Mouse (Mus musculus) thymus, postnatal 14 days (tissue): Measurements from ENCODE around the gene Hc.
A peak's percentile ranks its signal among the peaks of the same experiment; 100 is the strongest.

Experiments used
- DNase-seq: peaks from one replicate; pipeline ENCODE4 v3.0.0; 2021

The Hc gene

DNA sequence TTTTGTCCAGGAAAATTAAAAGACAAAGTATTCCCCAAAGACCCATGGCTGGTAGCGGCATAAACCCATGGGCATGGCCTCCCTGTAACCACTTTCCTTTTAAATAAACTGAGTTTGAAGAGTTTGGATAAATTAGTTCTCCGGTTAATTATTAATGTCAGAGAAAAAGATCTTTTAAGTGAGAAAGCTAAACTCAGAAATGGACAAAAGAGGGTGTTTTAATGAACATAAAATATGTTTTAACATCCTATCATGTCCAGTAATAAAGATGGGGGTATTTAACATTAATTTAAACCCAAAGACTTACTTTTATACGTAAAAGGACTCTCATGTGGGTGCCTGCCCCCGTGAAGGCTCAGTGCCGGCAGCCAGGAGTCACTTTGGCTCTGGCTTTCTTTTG lies at the start of gene Hc:
Gene Hc (minus strand): TSS at position 101 of the 400 bp plus-strand sequence.
- DNase-seq = no peak

DNA sequence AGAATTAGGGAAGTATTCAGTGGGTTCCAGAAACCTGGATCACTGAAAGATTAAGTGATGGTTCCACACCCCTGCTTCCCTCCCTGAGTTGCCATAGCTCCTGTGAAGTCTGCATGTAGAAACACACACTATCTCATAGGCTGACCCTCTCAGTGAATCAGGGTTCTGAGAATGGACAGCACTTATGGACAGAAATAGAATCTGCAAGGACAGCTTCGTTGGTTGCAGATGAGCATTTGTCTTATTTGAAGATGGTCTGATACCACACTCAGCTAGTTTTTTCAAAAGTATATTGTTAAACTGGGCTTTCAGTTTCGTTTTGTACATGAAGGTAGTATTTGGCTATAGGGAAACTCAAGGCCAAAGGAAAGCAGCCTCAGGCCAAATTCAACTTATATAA lies 49.3 kb upstream of the Hc start:
- DNase-seq = no peak

GRCm38 (mm10) chr2:35109924-35110304 lies 48.7 kb upstream of the Hc start:
- DNase-seq = no peak

GRCm38 (mm10) chr2:35109141-35109923 lies 48.1 kb upstream of the Hc start, which contains the start of gene Cntrl:
Gene Cntrl (plus strand): TSS chr2:35109492.
- peak; percentile 95 for DNase-seq

DNA sequence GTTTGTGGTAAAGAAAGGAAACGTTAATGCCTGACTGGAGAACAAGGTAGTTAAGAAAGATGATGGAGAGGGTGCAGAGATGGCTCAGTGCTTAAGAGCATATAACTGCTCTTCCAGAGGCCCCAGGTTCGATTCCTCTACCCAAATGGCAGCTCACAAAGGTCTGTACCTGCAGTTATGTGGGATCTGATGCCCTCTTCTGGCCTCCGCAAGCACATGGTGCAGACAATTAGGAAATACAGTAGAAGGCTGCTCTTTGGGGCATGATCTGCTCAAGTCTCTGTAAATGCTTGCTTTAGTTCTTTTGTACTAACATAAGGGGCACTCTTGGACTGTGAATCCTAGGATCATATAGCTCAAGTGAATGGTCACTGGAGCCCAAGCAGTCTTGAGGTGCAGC lies 47.5 kb upstream of the Hc start:
- DNase-seq = peak; percentile 73

GRCm38 (mm10) chr2:35107984-35108635 lies 46.9 kb upstream of the Hc start:
- peak; percentile 44 for DNase-seq

GRCm38 (mm10) chr2:35104843-35105242 lies 43.6 kb upstream of the Hc start:
- no peak for DNase-seq

DNA sequence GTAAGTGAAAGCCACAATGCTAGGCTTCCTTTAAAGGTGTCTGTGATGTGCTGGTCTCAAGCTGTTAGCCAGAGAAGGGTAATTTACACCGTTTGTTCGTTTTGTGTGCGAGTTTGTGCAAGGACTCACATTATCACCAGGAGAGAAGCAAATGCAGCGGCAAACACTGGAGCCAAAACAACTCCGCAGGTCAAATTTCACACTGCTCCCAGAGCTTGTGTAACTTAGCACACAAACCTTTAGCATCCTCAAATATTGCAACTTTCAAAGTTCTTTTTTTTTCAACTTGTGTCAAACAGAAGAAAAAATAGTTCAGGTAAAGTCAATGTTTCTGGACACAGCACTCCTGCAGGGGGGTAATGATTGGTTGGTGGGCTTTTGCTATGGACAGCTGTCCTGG lies 42.3 kb upstream of the Hc start:
- DNase-seq = no peak

GRCm38 (mm10) chr2:35102777-35103176 lies 41.5 kb upstream of the Hc start:
- no peak for DNase-seq

GRCm38 (mm10) chr2:35101443-35101842 lies 40.2 kb upstream of the Hc start, which contains the start of gene AI182371:
Gene AI182371 (minus strand): TSS chr2:35101543.
- DNase-seq = no peak

DNA sequence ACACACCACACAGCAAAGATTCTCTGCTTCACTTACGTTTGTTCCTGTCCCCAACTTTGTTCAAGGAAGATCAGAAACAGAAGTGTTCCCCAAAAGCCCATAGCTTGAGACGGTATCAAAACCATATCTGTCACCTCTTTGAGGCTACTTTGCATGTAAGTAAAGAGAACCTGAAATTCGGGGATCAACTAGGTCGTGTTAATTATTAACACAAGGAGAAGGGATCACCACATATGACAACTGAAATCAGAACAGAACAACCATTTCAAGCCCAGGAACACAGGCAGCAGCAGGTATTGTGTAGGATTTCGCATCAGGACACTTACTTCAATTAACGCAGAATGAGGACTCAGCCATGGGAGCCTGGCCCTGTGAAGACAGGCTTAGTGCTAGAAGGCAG lies 39.3 kb upstream of the Hc start:
- DNase-seq = no peak

DNA sequence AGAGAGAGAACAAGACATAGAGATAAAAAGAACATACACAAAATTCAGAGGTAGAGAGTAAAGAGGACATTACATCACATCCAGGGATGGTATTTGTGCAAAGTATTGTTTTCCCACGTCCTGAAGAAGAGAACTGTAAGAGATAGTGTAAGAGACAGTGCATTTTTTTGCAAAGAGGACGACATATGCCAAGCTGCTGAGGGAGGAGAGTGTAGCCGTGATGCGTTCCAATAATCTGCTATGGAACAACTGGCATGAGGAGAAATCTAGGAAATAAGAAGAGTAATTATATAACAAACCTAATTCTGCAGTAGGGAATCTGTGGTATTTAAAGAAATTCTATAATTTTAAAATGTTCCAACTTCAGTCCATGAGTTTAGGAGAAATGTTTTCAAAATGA lies 26.2 kb upstream of the Hc start:
- DNase-seq = no peak

DNA sequence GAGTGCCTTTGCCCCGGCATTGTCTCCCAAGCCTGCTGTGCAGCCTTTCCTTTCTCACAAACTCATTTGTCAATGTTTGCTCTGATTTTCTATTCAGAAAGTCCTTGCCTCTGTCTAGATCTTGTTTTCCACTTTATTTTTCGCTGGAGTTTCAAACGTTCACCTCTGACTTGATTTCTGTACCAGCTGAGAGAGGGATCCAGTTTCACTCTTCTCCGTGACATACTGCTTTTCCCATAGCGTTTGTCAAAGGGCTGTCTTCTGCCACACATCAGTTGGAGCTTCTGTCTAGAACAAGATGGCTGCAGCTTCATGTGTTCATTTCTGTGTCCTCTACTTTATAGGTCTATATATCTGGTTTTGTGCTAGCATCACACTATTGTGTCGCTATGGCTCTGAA lies 17.9 kb upstream of the Hc start:
- DNase-seq = no peak

- no peak for DNase-seq
These were observed 13.1 kb upstream of the Hc start for GRCm38 (mm10) chr2:35074328-35074727.

DNA sequence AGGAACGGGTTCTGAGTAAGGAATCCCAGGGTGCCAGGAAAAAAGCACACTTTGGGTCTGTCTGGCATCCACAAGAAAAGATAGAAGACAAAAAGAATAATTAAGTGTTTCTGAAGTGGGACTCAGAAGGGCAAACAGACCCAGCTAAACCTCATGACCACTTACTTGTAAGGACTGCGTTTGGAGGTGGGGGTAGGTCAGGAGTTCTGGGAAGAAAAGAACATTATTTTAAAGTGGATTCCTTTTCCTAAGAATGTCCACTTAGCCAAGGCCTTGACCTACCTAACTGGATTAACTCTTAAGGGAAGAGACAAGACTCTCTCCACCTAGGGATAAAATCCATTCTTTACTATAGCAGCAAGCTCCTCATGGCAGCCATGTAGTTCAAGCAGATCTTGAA lies 11.3 kb upstream of the Hc start:
- DNase-seq = no peak

GRCm38 (mm10) chr2:35070275-35070674 lies 9.0 kb upstream of the Hc start:
- no peak for DNase-seq

DNA sequence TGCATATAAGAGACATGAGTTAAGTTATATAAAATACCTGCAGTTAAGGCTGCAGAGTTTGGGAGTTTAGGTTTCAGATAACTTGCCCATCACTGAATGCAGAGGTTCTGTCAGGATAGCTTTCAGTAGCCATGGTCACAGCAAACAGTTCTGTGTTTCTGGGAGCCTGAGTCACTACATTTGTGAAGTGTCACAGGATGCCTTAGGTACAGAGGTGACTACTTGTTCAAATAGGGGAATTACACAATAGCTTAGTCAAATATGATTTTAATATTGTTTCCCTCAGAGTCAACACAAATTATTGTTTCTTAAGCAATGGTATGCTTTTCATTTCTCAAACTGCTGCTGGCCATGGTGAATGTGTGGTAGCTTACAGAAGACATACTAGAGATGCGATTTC lies 7.9 kb upstream of the Hc start:
- DNase-seq = no peak

DNA sequence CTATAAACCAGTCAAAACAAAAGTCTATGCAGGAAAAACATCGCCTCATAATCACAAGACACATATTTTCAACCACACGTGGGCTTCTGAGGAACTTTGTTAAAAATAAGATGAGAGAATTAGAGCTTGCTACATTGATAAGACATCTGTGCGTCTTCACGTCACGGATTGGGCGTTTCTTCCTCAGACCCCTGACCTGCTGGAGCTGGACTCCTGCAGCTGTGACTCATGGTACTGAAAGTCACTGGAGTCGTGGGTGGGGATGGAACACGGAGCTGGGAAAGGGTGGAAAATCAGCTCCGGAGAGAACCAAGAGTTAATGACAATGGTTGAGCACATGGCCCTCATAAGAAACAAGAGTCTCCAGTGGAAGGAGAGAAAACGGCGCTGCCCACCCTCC lies 5.9 kb upstream of the Hc start:
- DNase-seq = no peak

- DNase-seq = no peak
These were observed 5.4 kb upstream of the Hc start for GRCm38 (mm10) chr2:35066525-35067082.

DNA sequence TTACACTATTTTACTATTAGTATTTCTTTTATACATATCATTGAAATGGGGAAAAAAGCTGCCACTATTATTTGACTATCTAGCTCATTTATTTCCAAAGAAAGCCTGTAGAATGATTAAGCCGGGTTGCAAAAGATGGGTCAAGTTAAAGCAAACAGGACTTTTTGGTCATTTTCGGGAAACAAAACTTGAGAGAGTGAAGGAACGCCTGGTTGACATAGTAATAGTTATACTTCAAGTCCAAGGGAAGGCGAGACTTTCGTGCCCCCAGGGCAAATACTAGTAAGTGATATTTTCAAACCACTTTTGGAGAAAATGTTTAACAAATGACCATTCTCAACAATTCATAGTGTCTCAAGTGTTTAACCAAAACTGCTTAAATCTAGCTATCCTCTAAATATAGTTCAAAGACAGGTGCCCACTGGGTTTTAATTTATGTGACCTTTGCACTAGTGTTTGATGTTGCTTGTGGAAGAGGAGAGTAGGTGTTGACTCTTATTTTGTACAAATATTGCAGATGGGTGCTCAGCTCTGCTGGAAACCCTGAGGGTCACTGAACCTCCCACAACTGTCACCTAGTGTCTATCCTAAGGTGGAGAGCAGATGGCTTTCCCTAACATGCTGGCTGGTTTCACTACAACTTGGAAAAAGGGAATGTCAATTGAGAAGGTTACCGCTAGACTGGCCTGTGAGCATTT lies 2.2 kb upstream of the Hc start:
- no peak for DNase-seq

GRCm38 (mm10) chr2:35060897-35061296 lies 341 bp downstream of the Hc start:
- no peak for DNase-seq

- no peak for DNase-seq
These were observed 982 bp downstream of the Hc start for GRCm38 (mm10) chr2:35060256-35060655.

- no peak for DNase-seq
These were observed 2.9 kb downstream of the Hc start for GRCm38 (mm10) chr2:35058325-35058724.

GRCm38 (mm10) chr2:35057243-35057642 lies 4.0 kb downstream of the Hc start:
- no peak for DNase-seq
